Mouse (Mus musculus): ENCODE data around the gene Tgfbr2.

GRCm38 (mm10) chr9:116091921-116092320 is 83.2 kb downstream of the Tgfbr2 start:
- no peak for TF ChIP-seq CTCF (IDR thresholded peaks at IDR 0.05; ENCODE audit: borderline replicate concordance, insufficient read depth, low read depth, low read length)
- no peak for TF ChIP-seq POLR2A (IDR thresholded peaks at IDR 0.05; ENCODE audit: borderline replicate concordance, insufficient read depth, low read length)

Data from cerebellum, adult 2 months (tissue).